Mouse (Mus musculus): ENCODE data around the gene Coro1b. TPM values are rescaled to one million over a fixed set of nuclear protein-coding genes. Genes with fewer than 3 reads are reported as not detected.

Coro1b gene
- polyA plus RNA-seq, 1 experiment, result 238 TPM

GRCm38 (mm10) chr19:4147782-4148490, 483 bp upstream of the Coro1b start:
- Histone ChIP-seq H3K79me2 (ENCODE audit: control insufficient read depth, insufficient read depth) (peaks cover 15% of the 10 kb centered on the region), H3ac (ENCODE audit: control insufficient read depth, insufficient read length) (peak overlapping the region; percentile 23), H3K36me3 (ENCODE audit: control insufficient read depth, insufficient read depth) (peaks cover 6% of the 10 kb centered on the region), H3K27me3 (ENCODE audit: control insufficient read depth, insufficient read depth, insufficient read length) (no peaks in the 10 kb centered on the region), H3K4me3 (peak overlapping the region; percentile 57), H3K4me2 (ENCODE audit: low read depth) (peak overlapping the region; percentile 86)
- TF ChIP-seq TCF3 (IDR thresholded peaks at IDR 0.05; ENCODE audit: insufficient read length, low read depth), result no peak
- TF ChIP-seq MYOG (IDR thresholded peaks at IDR 0.05; ENCODE audit: control insufficient read depth in 1 of 3, insufficient read depth in 1 of 3, insufficient read length in 2 of 3, low read depth in 2 of 3), result no peak
- no peak for TF ChIP-seq MYOD1 (IDR thresholded peaks at IDR 0.05; ENCODE audit: control insufficient read depth in 1 of 3, insufficient read length in 2 of 3, low read depth in 2 of 3)
- TF ChIP-seq REST (IDR thresholded peaks at IDR 0.05; ENCODE audit: insufficient read depth, insufficient read length), result no peak
- TF ChIP-seq MAX (IDR thresholded peaks at IDR 0.05; ENCODE audit: low read depth), result no peak
- no peak for TF ChIP-seq TCF12 (IDR thresholded peaks at IDR 0.05; ENCODE audit: insufficient read depth, poor library complexity, severe bottlenecking)
- no peak for TF ChIP-seq POLR2A (IDR thresholded peaks at IDR 0.05; ENCODE audit: insufficient read length, low read depth)
- TF ChIP-seq SRF (IDR thresholded peaks at IDR 0.05; ENCODE audit: control insufficient read depth, insufficient read length, low read depth), result no peak

DNA sequence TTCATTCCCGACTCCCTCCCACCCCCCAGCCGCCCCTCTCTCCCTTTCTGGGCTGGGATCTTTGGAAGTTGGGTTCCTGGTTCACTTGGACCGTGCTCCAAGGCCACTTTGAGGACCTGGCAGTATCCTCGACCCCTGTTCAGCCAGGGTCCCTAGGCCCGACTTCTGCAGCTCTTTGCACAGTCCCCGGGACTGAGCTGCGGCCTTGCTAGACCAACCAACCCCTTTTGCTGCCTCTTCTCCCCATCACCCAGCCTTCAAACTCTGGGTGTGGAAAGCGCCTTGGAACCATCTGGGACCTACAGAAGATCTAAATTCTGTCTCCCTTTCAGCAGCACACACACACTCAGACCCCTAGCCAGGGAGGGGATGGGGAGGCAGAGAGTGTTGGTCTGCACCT, 400 bp downstream of the Coro1b start:
- peaks cover 7% of the 10 kb centered on the region for H3K36me3 ChIP-seq (ENCODE audit: control insufficient read depth, insufficient read depth)
- peak overlapping the region; percentile 23 for H3ac ChIP-seq (ENCODE audit: control insufficient read depth, insufficient read length)
- TF ChIP-seq MAX (IDR thresholded peaks at IDR 0.05; ENCODE audit: low read depth) (no peak), REST (IDR thresholded peaks at IDR 0.05; ENCODE audit: insufficient read depth, insufficient read length) (no peak), CEBPB (IDR thresholded peaks at IDR 0.05; ENCODE audit: insufficient read depth, poor library complexity, severe bottlenecking) (no peak), POLR2A (IDR thresholded peaks at IDR 0.05; ENCODE audit: insufficient read length, low read depth) (no peak), E2F4 (IDR thresholded peaks at IDR 0.05; ENCODE audit: insufficient read depth) (no peak), POLR2AphosphoS2 (IDR thresholded peaks at IDR 0.05; ENCODE audit: insufficient read length, low read depth) (no peak), SRF (IDR thresholded peaks at IDR 0.05; ENCODE audit: control insufficient read depth, insufficient read length, low read depth) (no peak), TCF3 (IDR thresholded peaks at IDR 0.05; ENCODE audit: insufficient read length, low read depth) (no peak), MYOD1 (IDR thresholded peaks at IDR 0.05; ENCODE audit: control insufficient read depth in 1 of 3, insufficient read length in 2 of 3, low read depth in 2 of 3) (no peak), TCF12 (IDR thresholded peaks at IDR 0.05; ENCODE audit: insufficient read depth, poor library complexity, severe bottlenecking) (no peak), USF1 (IDR thresholded peaks at IDR 0.05; ENCODE audit: low read depth) (no peak), MYOG (IDR thresholded peaks at IDR 0.05; ENCODE audit: control insufficient read depth in 1 of 3, insufficient read depth in 1 of 3, insufficient read length in 2 of 3, low read depth in 2 of 3) (no peak)
- peak overlapping the region; percentile 57 for H3K4me3 ChIP-seq
- H3K4me2 ChIP-seq (ENCODE audit: low read depth), result peak overlapping the region; percentile 82
- H3K79me2 ChIP-seq (ENCODE audit: control insufficient read depth, insufficient read depth), result peaks cover 15% of the 10 kb centered on the region
- H3K27me3 ChIP-seq (ENCODE audit: control insufficient read depth, insufficient read depth, insufficient read length), result no peaks in the 10 kb centered on the region

- Histone ChIP-seq H3K4me2 (ENCODE audit: low read depth) (peak overlapping the region; percentile 82), H3K27me3 (ENCODE audit: control insufficient read depth, insufficient read depth, insufficient read length) (no peaks in the 10 kb centered on the region), H3K79me2 (ENCODE audit: control insufficient read depth, insufficient read depth) (peaks cover 15% of the 10 kb centered on the region), H3ac (ENCODE audit: control insufficient read depth, insufficient read length) (no peak overlapping the region), H3K4me3 (peak overlapping the region; percentile 57), H3K36me3 (ENCODE audit: control insufficient read depth, insufficient read depth) (peaks cover 11% of the 10 kb centered on the region)
- no peak for TF ChIP-seq POLR2A (IDR thresholded peaks at IDR 0.05; ENCODE audit: insufficient read length, low read depth)
- no peak for TF ChIP-seq REST (IDR thresholded peaks at IDR 0.05; ENCODE audit: insufficient read depth, insufficient read length)
Observed at GRCm38 (mm10) chr19:4149283-4149682, 864 bp downstream of the Coro1b start.

DNA sequence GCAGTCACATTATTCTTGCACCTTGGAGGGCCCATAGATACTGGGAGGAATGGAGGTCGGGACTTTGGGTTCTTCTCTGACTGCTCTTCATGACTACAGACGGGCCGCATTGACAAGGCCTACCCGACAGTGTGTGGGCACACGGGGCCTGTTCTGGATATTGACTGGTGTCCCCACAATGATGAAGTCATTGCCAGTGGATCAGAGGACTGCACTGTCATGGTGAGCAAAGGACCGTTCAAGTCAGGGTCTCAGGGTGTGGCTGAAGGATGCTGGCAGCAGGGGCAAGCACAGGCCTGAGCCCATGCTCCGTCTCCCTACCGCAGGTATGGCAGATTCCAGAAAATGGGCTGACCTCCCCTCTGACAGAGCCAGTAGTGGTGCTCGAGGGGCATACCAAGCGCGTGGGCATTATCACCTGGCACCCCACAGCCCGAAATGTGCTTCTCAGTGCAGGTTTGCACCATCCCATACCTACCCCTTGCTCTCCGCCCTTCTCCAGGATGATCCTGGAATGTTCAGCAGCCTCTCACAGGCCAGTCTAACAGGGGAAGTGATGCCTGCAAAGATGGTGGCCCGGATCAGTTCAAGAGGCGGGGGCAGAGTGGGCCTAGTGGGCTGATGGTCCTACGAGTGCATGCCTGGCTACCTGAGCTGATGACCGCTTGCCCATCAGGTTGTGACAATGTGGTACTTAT, 1.5 kb downstream of the Coro1b start:
- H3K79me2 ChIP-seq (ENCODE audit: control insufficient read depth, insufficient read depth), result peaks cover 15% of the 10 kb centered on the region
- TF ChIP-seq POLR2AphosphoS2 (IDR thresholded peaks at IDR 0.05; ENCODE audit: insufficient read length, low read depth) (no peak), SRF (IDR thresholded peaks at IDR 0.05; ENCODE audit: control insufficient read depth, insufficient read length, low read depth) (no peak), CEBPB (IDR thresholded peaks at IDR 0.05; ENCODE audit: insufficient read depth, poor library complexity, severe bottlenecking) (no peak), E2F4 (IDR thresholded peaks at IDR 0.05; ENCODE audit: insufficient read depth) (no peak), TCF12 (IDR thresholded peaks at IDR 0.05; ENCODE audit: insufficient read depth, poor library complexity, severe bottlenecking) (no peak), REST (IDR thresholded peaks at IDR 0.05; ENCODE audit: insufficient read depth, insufficient read length) (no peak), POLR2A (IDR thresholded peaks at IDR 0.05; ENCODE audit: insufficient read length, low read depth) (peak; percentile 11)
- peaks cover 11% of the 10 kb centered on the region for H3K36me3 ChIP-seq (ENCODE audit: control insufficient read depth, insufficient read depth)
- peak overlapping the region; percentile 57 for H3K4me3 ChIP-seq
- H3K4me2 ChIP-seq (ENCODE audit: low read depth), result peak overlapping the region; percentile 82
- no peak overlapping the region for H3ac ChIP-seq (ENCODE audit: control insufficient read depth, insufficient read length)
- H3K27me3 ChIP-seq (ENCODE audit: control insufficient read depth, insufficient read depth, insufficient read length), result no peaks in the 10 kb centered on the region

Data from myocyte (in vitro differentiated cells).